Mouse (Mus musculus): ENCODE measurements at regions not wholly inside any gene's neighbourhood (a gene's known extent, or its start where the extent isn't known, plus 50 kb on each side); places are given as distances from the start of the nearest gene placed in this dataset.

GRCm38 (mm10) chr11:112649298-112649697, 132.7 kb upstream of the Sox9 start:
- H3K27me3 ChIP-seq (ENCODE audit: control insufficient read depth, insufficient read depth, low read length): no peaks in the 10 kb centered on the region
- H3K27ac ChIP-seq (replicated peaks; ENCODE audit: insufficient read depth, low read depth, low read length): no peak overlapping the region
- H3K4me1 ChIP-seq (ENCODE audit: control insufficient read depth, insufficient read depth, low read length): no peaks in the 10 kb centered on the region
- no peak for DNase-seq (ENCODE audit: extremely low read depth, low read depth, low spot score)
- TF ChIP-seq POLR2A (IDR thresholded peaks at IDR 0.05; ENCODE audit: extremely low read depth, insufficient read depth, low read length) (no peak), CTCF (IDR thresholded peaks at IDR 0.05; ENCODE audit: low read depth, low read length) (no peak)
- no peaks in the 10 kb centered on the region for H3K79me2 ChIP-seq (ENCODE audit: control insufficient read depth, insufficient read depth, low read length)
- H3K36me3 ChIP-seq (ENCODE audit: control insufficient read depth, insufficient read depth, low read length): no peaks in the 10 kb centered on the region
- no peak overlapping the region for H3K9ac ChIP-seq (ENCODE audit: low read depth, low read length)
- H3K4me3 ChIP-seq (ENCODE audit: insufficient read depth, low read depth, low read length): no peak overlapping the region
- WGBS: 27% methylated on average over 9 of the region's 9 CpGs

- no peak for TF ChIP-seq POLR2A (IDR thresholded peaks at IDR 0.05; ENCODE audit: extremely low read depth, insufficient read depth, low read length)
- TF ChIP-seq CTCF (IDR thresholded peaks at IDR 0.05; ENCODE audit: low read depth, low read length): no peak
- H3K27me3 ChIP-seq (ENCODE audit: control insufficient read depth, insufficient read depth, low read length): no peaks in the 10 kb centered on the region
- H3K9ac ChIP-seq (ENCODE audit: low read depth, low read length): no peak overlapping the region
- H3K36me3 ChIP-seq (ENCODE audit: control insufficient read depth, insufficient read depth, low read length): no peaks in the 10 kb centered on the region
- no peaks in the 10 kb centered on the region for H3K4me1 ChIP-seq (ENCODE audit: control insufficient read depth, insufficient read depth, low read length)
- 73% methylated on average over 11 of the region's 11 CpGs for WGBS
- H3K79me2 ChIP-seq (ENCODE audit: control insufficient read depth, insufficient read depth, low read length): no peaks in the 10 kb centered on the region
- no peak overlapping the region for H3K4me3 ChIP-seq (ENCODE audit: insufficient read depth, low read depth, low read length)
- DNase-seq (ENCODE audit: extremely low read depth, low read depth, low spot score): no peak
- no peak overlapping the region for H3K27ac ChIP-seq (replicated peaks; ENCODE audit: insufficient read depth, low read depth, low read length)
These were observed 124.4 kb upstream of the Sox9 start for GRCm38 (mm10) chr11:112657410-112658159.

GRCm38 (mm10) chr11:112659911-112660310, 122.1 kb upstream of the Sox9 start:
- H3K9ac ChIP-seq (ENCODE audit: low read depth, low read length): no peak overlapping the region
- H3K4me1 ChIP-seq (ENCODE audit: control insufficient read depth, insufficient read depth, low read length): no peaks in the 10 kb centered on the region
- no peak overlapping the region for H3K27ac ChIP-seq (replicated peaks; ENCODE audit: insufficient read depth, low read depth, low read length)
- H3K79me2 ChIP-seq (ENCODE audit: control insufficient read depth, insufficient read depth, low read length): no peaks in the 10 kb centered on the region
- no peak for DNase-seq (ENCODE audit: extremely low read depth, low read depth, low spot score)
- H3K4me3 ChIP-seq (ENCODE audit: insufficient read depth, low read depth, low read length): no peak overlapping the region
- H3K27me3 ChIP-seq (ENCODE audit: control insufficient read depth, insufficient read depth, low read length): no peaks in the 10 kb centered on the region
- WGBS: 83% methylated on average over 3 of the region's 3 CpGs
- H3K36me3 ChIP-seq (ENCODE audit: control insufficient read depth, insufficient read depth, low read length): no peaks in the 10 kb centered on the region
- no peak for TF ChIP-seq CTCF (IDR thresholded peaks at IDR 0.05; ENCODE audit: low read depth, low read length)
- TF ChIP-seq POLR2A (IDR thresholded peaks at IDR 0.05; ENCODE audit: extremely low read depth, insufficient read depth, low read length): no peak

GRCm38 (mm10) chr11:112661426-112661825, 120.6 kb upstream of the Sox9 start:
- H3K4me1 ChIP-seq (ENCODE audit: control insufficient read depth, insufficient read depth, low read length): no peaks in the 10 kb centered on the region
- DNase-seq (ENCODE audit: extremely low read depth, low read depth, low spot score): no peak
- WGBS: 82% methylated on average over 7 of the region's 7 CpGs

GRCm38 (mm10) chr11:112667311-112667710, 114.7 kb upstream of the Sox9 start:
- Histone ChIP-seq H3K79me2 (ENCODE audit: control insufficient read depth, insufficient read depth, low read length) (no peaks in the 10 kb centered on the region), H3K4me3 (ENCODE audit: insufficient read depth, low read depth, low read length) (no peak overlapping the region), H3K27ac (replicated peaks; ENCODE audit: insufficient read depth, low read depth, low read length) (no peak overlapping the region), H3K9ac (ENCODE audit: low read depth, low read length) (no peak overlapping the region), H3K36me3 (ENCODE audit: control insufficient read depth, insufficient read depth, low read length) (no peaks in the 10 kb centered on the region), H3K4me1 (ENCODE audit: control insufficient read depth, insufficient read depth, low read length) (no peaks in the 10 kb centered on the region), H3K27me3 (ENCODE audit: control insufficient read depth, insufficient read depth, low read length) (no peaks in the 10 kb centered on the region)
- WGBS: 84% methylated on average over 7 of the region's 7 CpGs
- DNase-seq (ENCODE audit: extremely low read depth, low read depth, low spot score): no peak
- TF ChIP-seq CTCF (IDR thresholded peaks at IDR 0.05; ENCODE audit: low read depth, low read length) (no peak), POLR2A (IDR thresholded peaks at IDR 0.05; ENCODE audit: extremely low read depth, insufficient read depth, low read length) (no peak)

More at GRCm38 (mm10) chr11:112661426-112661825, 120.6 kb upstream of the Sox9 start:
- no peaks in the 10 kb centered on the region for H3K79me2 ChIP-seq (ENCODE audit: control insufficient read depth, insufficient read depth, low read length)
- no peak for TF ChIP-seq CTCF (IDR thresholded peaks at IDR 0.05; ENCODE audit: low read depth, low read length)
- no peak for TF ChIP-seq POLR2A (IDR thresholded peaks at IDR 0.05; ENCODE audit: extremely low read depth, insufficient read depth, low read length)
- H3K27ac ChIP-seq (replicated peaks; ENCODE audit: insufficient read depth, low read depth, low read length): no peak overlapping the region
- no peak overlapping the region for H3K9ac ChIP-seq (ENCODE audit: low read depth, low read length)
- H3K4me3 ChIP-seq (ENCODE audit: insufficient read depth, low read depth, low read length): no peak overlapping the region
- H3K36me3 ChIP-seq (ENCODE audit: control insufficient read depth, insufficient read depth, low read length): no peaks in the 10 kb centered on the region
- no peaks in the 10 kb centered on the region for H3K27me3 ChIP-seq (ENCODE audit: control insufficient read depth, insufficient read depth, low read length)

- TF ChIP-seq POLR2A (IDR thresholded peaks at IDR 0.05; ENCODE audit: extremely low read depth, insufficient read depth, low read length) (no peak), CTCF (IDR thresholded peaks at IDR 0.05; ENCODE audit: low read depth, low read length) (no peak)
- DNase-seq (ENCODE audit: extremely low read depth, low read depth, low spot score): no peak
- WGBS: 83% methylated on average over 4 of the region's 4 CpGs
- Histone ChIP-seq H3K9ac (ENCODE audit: low read depth, low read length) (no peak overlapping the region), H3K4me3 (ENCODE audit: insufficient read depth, low read depth, low read length) (no peak overlapping the region), H3K27ac (replicated peaks; ENCODE audit: insufficient read depth, low read depth, low read length) (no peak overlapping the region), H3K36me3 (ENCODE audit: control insufficient read depth, insufficient read depth, low read length) (no peaks in the 10 kb centered on the region), H3K27me3 (ENCODE audit: control insufficient read depth, insufficient read depth, low read length) (no peaks in the 10 kb centered on the region), H3K79me2 (ENCODE audit: control insufficient read depth, insufficient read depth, low read length) (no peaks in the 10 kb centered on the region), H3K4me1 (ENCODE audit: control insufficient read depth, insufficient read depth, low read length) (no peaks in the 10 kb centered on the region)
These were observed 109.9 kb upstream of the Sox9 start for GRCm38 (mm10) chr11:112672086-112672485.
